Mouse (Mus musculus): ENCODE data around the gene Dyrk1a. TPM values are rescaled to one million over a fixed set of nuclear protein-coding genes. Genes with fewer than 3 reads are reported as not detected.
A peak's percentile ranks its signal among the peaks of the same experiment; 100 is the strongest.

The Dyrk1a gene
- total RNA-seq (2014; fragmentation: Nextera tagmentation) (39.5 and 43.9 TPM in 2 replicates), total RNA-seq (2017) (59.8 and 62.4 TPM in 2 replicates)

DNA sequence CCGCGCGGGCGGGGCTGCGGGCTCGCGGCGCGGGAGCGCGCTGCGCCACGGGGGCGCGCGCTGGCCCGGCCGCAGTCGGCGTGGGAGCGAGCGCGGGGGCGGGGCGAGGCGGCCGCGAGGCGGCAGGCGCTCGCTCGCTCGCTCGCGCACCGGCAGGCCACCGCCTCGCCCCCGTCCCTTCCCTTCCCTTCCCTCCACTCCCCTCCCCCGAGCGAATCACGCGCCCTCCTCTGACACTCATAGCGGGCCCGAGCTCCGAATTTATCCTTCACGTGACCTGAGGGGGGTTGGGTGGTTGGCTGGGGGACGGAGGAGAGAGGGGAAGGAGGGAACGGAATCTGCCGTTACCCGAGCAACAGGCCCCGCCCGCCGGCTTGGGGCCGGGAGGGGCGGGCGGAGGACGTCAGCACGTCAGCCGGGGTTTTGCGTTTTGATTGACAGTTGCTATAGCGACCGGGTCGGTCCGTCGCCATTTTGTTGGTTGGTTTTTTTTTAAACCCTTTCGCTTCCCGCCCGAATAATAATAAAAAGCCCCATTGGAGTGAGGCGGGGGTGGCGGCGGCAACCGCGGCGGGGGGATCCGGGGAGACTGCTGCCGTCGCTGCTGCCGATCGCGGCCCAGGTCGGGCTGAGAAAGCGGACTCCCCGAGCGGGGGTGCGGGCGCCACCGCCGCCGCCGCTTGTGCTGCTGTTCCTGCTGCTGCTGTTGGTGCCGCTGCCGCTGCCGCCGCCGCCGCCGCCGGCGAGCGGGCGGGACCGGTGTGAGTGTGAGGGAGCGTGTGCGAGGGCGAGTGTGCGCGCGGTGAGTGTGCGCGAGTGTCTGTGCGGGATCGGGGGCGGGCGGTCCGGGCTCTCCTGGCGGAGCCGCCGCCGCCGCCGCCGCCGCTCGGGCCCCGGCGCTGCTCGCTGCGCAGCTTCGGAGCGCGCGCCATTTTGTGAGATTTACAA lies at the start of gene Dyrk1a:
Gene Dyrk1a (plus strand): TSS at position 782 of the 948 bp plus-strand sequence.
- peak; percentile 91 for ATAC-seq (replicated peaks; ENCODE audit: low FRiP score, low TSS enrichment, poor library complexity, severe bottlenecking)

DNA sequence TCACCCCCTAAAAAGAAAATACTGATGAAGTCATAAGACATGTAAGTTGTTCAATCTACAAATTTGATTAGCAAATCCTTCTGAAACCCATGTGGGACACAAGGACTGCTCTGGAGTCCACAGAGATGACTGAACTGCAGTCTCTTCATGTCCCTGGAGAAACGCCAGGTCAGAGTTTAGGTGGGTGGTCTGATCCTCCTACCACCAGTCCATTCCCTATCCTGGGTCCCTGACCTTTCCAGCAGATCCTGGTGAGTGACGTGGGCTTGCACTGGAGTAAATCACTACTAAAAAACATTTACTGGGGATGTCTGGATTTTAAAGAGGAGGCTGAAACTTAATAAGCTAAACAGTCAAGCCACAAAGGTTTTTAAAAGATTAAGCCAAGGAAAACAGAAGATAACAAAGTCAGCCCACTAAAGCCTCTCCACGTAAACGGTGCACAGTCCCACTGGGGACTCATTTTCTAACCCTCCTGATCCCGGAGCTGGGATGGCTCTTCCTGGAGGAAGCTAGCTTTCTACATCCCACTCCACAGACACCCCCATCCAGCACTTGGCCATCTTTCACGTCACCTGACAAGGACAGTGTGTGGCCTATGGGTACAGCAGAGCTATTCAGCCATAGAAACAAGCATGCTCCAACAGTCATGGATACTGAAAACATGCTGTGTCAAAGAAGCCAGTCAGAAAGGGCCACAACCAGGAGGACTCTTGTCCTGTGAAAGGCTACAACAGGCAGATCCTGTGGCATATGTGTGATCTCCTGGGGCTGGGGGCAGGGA lies 46.0 kb upstream of the Dyrk1a start:
- no peak for ATAC-seq (replicated peaks; ENCODE audit: low FRiP score, low TSS enrichment, poor library complexity, severe bottlenecking)

DNA sequence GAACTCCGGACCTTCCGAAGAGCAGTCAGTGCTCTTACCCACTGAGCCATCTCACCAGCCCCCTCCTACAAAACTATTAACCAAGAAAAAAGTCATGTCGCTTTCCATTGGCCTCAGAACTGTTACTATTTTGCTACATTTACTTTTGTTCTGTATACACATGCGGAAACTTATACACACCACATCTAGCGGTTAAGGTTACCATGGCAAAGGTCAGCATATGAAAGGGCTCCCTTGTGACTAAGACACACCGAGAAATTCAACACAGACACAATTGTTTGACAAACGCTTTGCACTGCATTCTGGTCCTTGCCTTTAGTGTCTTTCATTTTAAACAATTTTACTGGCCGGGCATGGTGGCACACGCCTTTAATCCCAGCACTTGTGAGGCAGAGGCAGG lies 45.1 kb upstream of the Dyrk1a start:
- no peak for ATAC-seq (replicated peaks; ENCODE audit: low FRiP score, low TSS enrichment, poor library complexity, severe bottlenecking)

DNA sequence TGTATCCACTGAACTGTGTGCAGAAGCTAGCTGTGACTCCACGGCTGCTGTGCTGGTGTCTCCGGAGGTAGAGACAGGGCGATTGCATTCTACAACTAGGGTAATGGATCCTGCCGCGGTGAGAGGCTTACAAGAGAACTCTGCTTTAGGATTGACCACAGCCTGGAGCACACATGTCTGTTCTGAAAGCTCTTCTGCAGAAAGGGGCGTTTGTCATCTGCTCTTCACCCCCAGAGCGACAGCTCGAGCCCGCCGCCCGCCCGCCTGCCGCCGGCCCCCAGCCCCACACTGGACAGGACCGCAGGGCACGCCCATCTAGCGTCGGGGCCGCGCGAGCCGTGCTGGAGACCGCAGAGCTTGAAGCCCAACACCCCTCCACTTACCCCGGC lies 43.9 kb upstream of the Dyrk1a start:
- peak; percentile 19; the same call in 1 of the 2 replicates for ATAC-seq (replicated peaks; ENCODE audit: low FRiP score, low TSS enrichment, poor library complexity, severe bottlenecking)

DNA sequence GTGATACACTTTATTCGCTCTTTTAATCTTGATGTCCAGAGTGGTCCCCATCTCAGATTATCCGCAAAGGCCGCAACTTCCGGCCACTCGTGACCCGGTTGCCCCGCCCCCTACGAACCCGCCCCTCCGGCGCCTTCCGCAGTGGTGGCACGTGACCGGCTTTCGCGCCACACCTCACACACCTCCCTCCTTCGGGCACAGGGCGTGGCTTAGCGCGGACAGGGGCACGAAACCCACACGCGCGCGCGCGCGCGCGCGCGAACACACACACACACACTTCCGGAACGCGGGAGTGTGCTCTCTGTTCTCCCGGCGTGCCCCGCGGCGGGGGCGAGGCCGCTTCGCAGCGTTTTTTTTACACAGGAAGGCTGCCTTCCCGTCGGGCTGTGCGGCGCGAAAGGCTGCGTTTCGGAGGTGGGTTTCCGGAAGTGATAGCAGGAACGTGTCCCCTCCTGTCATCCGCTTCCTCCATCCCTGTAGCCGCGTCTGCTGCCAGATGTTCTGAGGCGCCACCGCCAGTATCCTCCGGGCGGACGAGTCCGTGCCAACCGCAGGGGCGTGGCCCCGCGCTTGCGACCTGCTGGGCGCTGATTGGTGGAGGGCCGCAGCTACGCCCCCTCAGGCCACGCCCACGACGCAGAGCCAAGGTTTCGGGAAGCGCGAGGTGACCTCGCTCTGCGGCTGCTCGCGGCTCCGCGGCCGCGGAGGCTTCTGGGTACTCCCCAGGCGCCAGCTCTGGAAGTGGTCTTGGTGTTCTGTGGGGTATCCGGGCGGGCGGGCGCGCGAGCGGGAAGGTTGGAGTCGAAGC lies 43.3 kb upstream of the Dyrk1a start, which contains the start of gene Vps26c:
Gene Vps26c (minus strand): TSS at position 487 of the 808 bp plus-strand sequence.
- ATAC-seq (replicated peaks; ENCODE audit: low FRiP score, low TSS enrichment, poor library complexity, severe bottlenecking), result peak; percentile 89

DNA sequence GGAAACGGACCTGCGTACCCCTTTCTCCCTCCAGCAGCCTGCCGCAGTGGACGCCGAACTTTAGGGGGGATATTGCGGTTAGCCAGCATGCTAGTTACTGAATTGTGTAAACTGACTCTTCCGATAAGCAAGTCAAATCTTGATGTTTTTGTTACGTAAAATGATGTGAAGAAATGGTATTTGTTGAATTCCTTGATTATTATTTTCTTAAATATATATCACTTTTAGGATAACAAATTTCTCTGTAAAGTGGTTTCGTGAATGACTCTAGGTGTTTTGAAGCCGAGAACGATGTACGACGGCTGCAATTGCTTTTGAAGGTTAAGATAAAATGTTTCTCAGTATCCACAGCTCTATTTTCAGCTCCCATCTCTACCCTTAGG lies 42.7 kb upstream of the Dyrk1a start:
- ATAC-seq (replicated peaks; ENCODE audit: low FRiP score, low TSS enrichment, poor library complexity, severe bottlenecking), result no peak

DNA sequence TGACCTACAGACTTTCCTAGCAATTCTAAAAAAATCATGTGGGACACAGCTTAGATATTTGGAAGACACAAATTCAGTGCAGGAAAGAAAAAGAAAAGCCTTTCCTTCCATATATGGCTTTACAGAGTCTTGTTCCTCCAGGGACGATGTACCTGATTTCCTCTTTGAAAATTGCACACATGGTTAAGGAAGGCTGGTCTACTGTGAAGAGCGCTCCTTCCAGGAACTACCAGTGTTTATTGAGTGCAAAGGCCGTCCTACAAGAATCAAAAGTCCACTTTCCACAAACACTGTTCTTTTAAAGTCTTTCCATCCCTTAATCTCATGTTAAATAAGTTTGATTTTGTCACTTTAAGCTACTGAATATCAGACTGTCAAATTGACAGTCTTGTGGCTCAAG lies 42.3 kb upstream of the Dyrk1a start:
- ATAC-seq (replicated peaks; ENCODE audit: low FRiP score, low TSS enrichment, poor library complexity, severe bottlenecking), result no peak

DNA sequence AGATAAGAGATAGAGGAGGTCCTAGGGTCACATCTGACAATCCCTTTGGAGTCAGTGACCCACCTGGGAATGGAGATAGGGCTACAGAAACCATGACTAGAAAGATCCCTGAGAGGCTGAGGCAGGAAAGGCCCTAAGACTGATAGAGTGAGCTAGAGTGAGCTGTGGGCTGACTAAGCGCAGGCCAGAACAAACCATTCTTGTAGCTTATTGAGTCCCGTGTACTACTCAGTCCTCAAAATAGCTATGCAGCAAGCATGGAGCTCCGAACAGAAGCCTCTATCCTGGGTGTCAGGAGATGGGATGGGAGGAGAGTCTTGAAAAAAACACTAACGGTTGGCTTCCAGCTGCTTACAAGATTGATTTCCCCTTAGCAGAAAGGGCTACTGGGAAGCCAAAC lies 38.5 kb upstream of the Dyrk1a start:
- no peak for ATAC-seq (replicated peaks; ENCODE audit: low FRiP score, low TSS enrichment, poor library complexity, severe bottlenecking)

DNA sequence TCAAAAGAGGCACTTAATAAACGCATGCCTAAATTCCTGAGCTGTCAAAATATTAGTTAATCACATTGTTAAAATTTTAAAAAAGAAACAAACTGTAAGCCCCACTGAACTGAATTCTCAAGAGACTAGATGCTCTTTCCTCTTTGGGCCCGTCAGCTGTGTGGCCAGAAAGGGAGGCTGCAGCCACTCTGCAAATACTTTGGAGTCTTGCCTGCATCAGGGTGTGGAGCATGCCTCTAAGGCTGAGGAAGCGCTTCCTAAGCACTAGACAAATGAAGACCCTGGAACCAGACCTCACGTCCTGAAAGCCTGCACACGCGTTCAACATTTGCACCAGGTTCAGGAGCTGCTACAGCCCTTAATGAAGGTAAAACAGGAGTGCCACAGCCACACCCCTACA lies 36.1 kb upstream of the Dyrk1a start:
- no peak for ATAC-seq (replicated peaks; ENCODE audit: low FRiP score, low TSS enrichment, poor library complexity, severe bottlenecking)

DNA sequence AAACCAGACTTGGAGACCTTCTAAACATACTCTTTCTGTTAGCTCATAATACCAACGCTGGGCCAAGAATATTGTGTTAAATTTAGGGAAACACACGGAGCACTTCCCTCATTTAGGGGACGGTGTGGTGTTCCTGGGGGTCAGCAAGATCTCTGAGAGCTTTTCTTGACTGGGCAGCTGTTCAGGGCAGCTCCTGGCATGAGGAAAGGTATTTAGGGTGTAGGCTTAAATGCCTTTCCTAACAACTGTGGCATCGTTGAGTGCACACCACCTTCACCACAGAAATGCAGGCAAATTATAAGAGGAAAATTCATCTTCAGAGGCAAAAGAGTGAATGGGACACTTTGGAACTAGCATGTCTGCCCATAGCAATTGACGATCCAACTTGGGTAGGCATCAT lies 34.1 kb upstream of the Dyrk1a start:
- no peak for ATAC-seq (replicated peaks; ENCODE audit: low FRiP score, low TSS enrichment, poor library complexity, severe bottlenecking)

DNA sequence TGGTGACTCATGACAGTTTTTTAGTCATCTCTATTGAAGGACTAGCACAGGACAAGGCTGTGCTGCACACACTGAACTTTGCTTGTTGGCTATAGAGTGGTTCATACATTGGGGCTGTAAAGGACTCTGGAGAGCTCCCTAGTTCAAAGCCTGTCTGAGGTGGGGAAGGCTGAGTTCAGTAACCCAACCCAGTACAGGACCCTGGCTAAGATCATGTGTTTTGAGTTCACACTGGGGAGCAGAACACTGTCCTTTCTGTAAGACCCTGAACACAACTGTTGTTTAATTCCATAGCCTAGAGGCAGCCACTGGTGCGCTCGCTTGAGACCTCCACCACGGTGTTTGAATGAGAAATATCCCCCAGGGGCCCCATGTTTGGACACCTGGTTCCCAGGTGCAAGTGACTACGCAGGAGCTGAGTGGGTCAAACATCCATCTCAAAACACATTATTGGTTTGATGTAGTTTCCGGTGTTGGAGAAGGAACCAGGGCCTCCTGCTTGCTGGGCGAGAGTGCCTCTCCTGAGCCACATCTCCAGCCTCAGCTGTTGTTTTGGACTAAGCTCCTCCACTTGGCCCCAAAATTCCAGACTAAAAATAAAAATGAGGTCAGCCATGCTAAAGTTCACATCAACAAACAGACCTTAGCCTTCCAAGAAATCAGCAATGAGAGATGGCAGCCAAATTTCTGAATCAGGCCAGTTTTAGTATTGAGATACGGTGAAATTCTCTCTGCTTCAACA lies 33.2 kb upstream of the Dyrk1a start:
- ATAC-seq (replicated peaks; ENCODE audit: low FRiP score, low TSS enrichment, poor library complexity, severe bottlenecking), result no peak

DNA sequence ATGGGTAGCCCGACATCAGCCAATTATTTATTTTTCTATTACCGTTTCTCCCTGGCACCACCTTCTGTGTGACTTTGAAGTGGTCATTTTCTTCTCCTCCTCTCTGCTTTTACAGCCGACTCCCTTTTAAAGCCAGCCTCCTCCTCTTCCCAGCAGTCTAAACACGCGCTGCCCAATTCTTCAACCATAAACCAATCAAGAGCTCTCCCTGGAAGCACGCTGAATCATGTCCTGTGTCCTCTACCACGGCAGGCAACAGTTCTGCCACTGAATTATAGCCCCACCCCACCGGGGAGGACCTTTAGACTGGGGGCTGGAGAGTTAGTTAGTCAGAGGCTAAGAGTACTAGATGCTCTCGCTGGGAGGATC lies 32.7 kb upstream of the Dyrk1a start:
- ATAC-seq (replicated peaks; ENCODE audit: low FRiP score, low TSS enrichment, poor library complexity, severe bottlenecking), result peak; percentile 82

DNA sequence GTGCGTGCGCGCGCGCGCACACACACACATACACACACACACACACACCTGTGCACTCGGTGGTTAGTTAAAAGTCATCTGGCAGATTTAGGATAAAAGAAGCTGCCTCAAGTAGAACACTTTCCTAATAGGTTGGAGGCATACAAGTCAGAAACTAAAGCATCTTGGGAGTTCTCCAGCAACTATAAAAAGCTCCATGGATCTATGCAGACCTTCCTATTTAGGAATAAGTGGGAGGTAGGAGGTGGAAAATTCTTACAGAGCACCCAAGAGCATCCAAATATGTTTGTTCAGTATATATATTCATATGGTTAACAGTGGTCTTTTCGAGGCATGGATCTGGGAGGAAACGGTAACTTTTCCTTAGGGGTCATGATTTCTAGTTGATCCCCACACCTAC lies 29.7 kb upstream of the Dyrk1a start:
- no peak for ATAC-seq (replicated peaks; ENCODE audit: low FRiP score, low TSS enrichment, poor library complexity, severe bottlenecking)

DNA sequence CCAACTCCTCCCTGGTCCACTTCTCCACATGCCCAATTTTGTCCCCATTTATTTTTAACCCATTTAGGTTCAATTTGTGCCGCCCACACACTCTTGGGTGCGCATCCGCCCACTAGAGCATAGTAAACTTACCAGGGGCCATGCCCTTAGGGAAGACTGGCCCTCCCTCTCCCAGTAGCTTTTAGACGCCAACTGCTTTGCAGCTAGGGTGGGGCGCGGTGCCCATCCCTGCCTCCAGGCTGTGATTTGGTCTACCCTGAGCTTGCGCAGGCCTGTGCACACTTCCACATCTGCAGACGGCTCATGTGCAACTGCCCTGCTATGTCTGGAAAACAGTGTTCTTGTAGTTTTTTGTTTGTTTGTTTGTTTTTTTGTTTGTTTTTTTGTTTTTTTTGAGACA lies 26.9 kb upstream of the Dyrk1a start:
- no peak for ATAC-seq (replicated peaks; ENCODE audit: low FRiP score, low TSS enrichment, poor library complexity, severe bottlenecking)

DNA sequence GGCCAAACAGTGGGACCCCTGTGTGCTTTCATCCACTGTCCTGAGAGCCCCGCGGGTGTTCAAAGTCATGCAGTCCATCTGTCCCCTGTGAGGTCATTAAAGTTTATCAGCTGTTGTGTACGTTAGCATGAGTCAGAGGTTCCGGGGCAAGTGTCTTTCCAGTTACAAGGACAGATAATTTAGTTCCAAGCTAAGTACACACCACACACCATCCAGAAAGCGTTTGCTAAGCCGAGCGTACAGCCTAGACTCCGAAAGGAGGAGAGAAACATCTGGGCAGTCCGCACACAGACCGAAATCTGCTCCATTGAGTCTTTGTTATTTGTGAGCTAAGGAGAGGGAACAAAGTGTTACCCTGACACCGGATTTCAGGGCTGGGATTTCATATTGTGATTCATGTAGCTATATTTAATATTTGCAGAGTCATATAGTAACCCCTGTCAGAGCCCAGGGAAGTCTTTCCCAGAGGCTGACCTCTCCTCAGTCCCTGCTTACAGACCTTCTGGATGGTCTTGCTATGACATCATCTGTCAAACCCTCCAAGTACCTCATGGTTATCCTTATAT lies 25.2 kb upstream of the Dyrk1a start:
- ATAC-seq (replicated peaks; ENCODE audit: low FRiP score, low TSS enrichment, poor library complexity, severe bottlenecking), result no peak

DNA sequence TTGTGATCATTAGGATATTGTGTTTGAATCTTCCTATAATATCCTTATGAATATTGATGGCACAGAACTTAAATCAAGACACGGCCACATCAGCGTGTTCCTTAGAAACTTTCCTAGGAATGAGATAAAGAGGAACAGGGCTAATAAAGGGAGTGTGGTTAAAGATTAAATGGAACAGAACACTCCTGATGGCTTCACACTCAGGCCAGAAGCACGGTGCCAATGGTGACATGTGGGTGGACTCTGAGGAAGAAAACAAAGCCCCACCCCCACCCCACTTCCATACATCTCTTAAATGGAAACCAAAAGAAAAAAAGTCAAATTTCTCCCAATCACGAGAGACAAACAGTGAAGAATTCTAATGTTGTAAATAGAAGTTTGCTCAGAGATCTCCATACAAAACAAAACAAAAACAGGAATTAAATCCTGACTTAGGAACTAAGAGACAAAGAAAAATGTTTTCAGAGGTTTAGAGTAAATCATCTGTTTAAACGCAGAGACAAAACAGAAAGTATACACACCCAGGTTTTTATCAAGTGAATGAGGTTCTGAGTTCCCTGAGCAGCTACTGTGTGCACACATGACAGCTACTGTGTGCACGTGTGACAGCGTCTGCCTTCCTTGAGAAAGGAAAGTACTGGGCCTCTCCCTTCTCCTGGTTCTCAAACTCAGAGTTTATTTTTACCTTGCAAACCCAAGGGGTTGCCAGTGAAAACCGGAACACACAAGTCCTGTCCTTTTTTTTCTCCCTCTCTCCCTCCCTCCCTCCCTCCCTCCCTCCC lies 23.8 kb upstream of the Dyrk1a start:
- no peak for ATAC-seq (replicated peaks; ENCODE audit: low FRiP score, low TSS enrichment, poor library complexity, severe bottlenecking)

DNA sequence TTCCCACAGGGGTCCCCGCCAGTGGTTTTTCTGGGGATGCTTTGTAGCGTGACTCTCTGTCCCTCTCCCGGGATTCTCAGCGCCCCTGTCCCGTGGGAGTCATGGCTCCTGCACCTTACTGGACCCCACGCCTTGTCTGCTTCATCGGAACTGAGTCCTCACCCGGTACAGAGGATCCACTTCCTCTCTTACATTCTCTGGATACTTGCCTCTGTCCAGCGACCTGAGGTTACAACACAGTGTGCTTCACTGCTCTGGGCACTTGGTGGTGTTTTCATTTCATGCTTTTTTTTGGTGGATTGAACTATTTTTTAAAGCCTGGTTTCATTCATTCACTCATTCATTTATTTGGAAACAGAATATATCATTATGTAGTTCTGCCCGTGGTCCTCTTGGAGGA lies 20.0 kb upstream of the Dyrk1a start:
- ATAC-seq (replicated peaks; ENCODE audit: low FRiP score, low TSS enrichment, poor library complexity, severe bottlenecking), result no peak

DNA sequence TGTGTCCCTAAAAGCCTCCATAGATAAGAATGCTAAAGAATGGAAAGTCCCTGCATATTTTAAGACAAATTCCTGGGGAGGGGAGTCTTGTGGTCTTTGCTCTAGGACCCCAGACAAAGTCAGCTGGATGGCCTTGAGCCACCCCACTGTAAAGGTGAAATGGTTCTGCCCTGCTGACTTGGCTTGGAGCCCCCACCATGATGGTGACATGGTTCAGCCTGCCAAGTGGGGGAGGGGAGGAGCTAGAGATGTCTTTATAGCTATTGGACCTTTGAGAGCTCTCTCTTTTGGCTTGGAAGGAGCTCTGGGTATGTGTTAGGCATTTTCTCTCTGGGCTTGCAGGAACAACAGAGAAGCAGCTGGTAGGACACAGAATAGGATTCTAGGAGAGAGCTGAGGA lies 17.9 kb upstream of the Dyrk1a start:
- ATAC-seq (replicated peaks; ENCODE audit: low FRiP score, low TSS enrichment, poor library complexity, severe bottlenecking), result peak; percentile 49

Measured in megakaryocyte-erythroid progenitor cell, adult 5-6 weeks (primary cell).